Comparison of ENCODE assay signal across 8 mouse cellular contexts in genomic region chr17:44151130-44151529, GRCm38 (mm10). TPM values are rescaled to one million over a fixed set of nuclear protein-coding genes. Genes with fewer than 3 reads are reported as not detected.
DNase-seq lines count a peak whose midpoint lies in the region; ATAC-seq and TF ChIP-seq lines count a peak whose summit lies in the region.

No protein-coding gene starts in this region.

- TF ChIP-seq POLR2A in testis, adult 2 months (IDR thresholded peaks at IDR 0.05; ENCODE audit: control insufficient read depth, low read depth, low read length): no peak

- H3K27ac ChIP-seq in heart, embryonic 15.5 days: peak overlapping the region; percentile 81; the same call in 1 of the 2 replicates
- H3K27ac ChIP-seq in heart, embryonic 10.5 days: no peak overlapping the region
- no peak overlapping the region for H3K27ac ChIP-seq in testis, adult 2 months (ENCODE audit: control insufficient read depth, insufficient read depth, low read depth, low read length)

- no peak for DNase-seq in heart, embryonic 10.5 days (ENCODE audit: low spot score)
- no peak for DNase-seq in testis, postnatal 14 days (ENCODE audit: low spot score)
- peak; percentile 34 for DNase-seq in embryo, embryonic 9.5 days (ENCODE audit: extremely low spot score)
- DNase-seq in kidney, postnatal 14 days: peak; percentile 57
- DNase-seq in retina, postnatal 1 day: peak; percentile 55
- no peak for DNase-seq in cerebellum, adult 9-11 months

- no peak overlapping the region for H3K4me3 ChIP-seq in heart, embryonic 15.5 days
- H3K4me3 ChIP-seq in heart, embryonic 10.5 days: no peak overlapping the region
- no peak overlapping the region for H3K4me3 ChIP-seq in testis, adult 2 months (ENCODE audit: control insufficient read depth, low read depth, low read length)

- H3K9me3 ChIP-seq in heart, embryonic 15.5 days (replicated peaks): no peaks in the 10 kb centered on the region
- no peaks in the 10 kb centered on the region for H3K9me3 ChIP-seq in heart, embryonic 10.5 days

- H3K27me3 ChIP-seq in heart, embryonic 15.5 days: no peaks in the 10 kb centered on the region
- H3K27me3 ChIP-seq in heart, embryonic 10.5 days (ENCODE audit: insufficient read depth, poor library complexity, severe bottlenecking): no peaks in the 10 kb centered on the region
- no peaks in the 10 kb centered on the region for H3K27me3 ChIP-seq in testis, adult 2 months (ENCODE audit: control insufficient read depth, insufficient read depth, low read length)

- no peaks in the 10 kb centered on the region for H3K36me3 ChIP-seq in heart, embryonic 15.5 days
- H3K36me3 ChIP-seq in heart, embryonic 10.5 days: no peaks in the 10 kb centered on the region
- no peaks in the 10 kb centered on the region for H3K36me3 ChIP-seq in testis, adult 2 months (ENCODE audit: control insufficient read depth, insufficient read depth, low read length)

- ATAC-seq in heart, embryonic 15.5 days (replicated peaks; ENCODE audit: insufficient number of reproducible peaks, insufficient read depth, low FRiP score, low read depth): no peak

- H3K9ac ChIP-seq in heart, embryonic 15.5 days: no peak overlapping the region

- TF ChIP-seq CTCF in testis, adult 2 months (IDR thresholded peaks at IDR 0.05; ENCODE audit: control insufficient read depth, insufficient read depth, insufficient replicate concordance, low read depth, low read length): peak; percentile 71; the same call in 1 of the 2 replicates

- H3K4me1 ChIP-seq in heart, embryonic 15.5 days (replicated peaks): peaks cover 9% of the 10 kb centered on the region
- H3K4me1 ChIP-seq in heart, embryonic 10.5 days: peaks cover 20% of the 10 kb centered on the region; the same call in 1 of the 2 replicates
- H3K4me1 ChIP-seq in testis, adult 2 months (ENCODE audit: control insufficient read depth, insufficient read depth, low read length): no peaks in the 10 kb centered on the region

- H3K4me2 ChIP-seq in heart, embryonic 15.5 days: no peak overlapping the region

- 63% methylated on average over 3 of the region's 3 CpGs for WGBS in heart, embryonic 15.5 days
- WGBS in heart, embryonic 10.5 days: 58% methylated on average over 3 of the region's 3 CpGs

RNA-seq across cellular contexts. Expression of gene Clic5, which starts 37.3 kb away (rescaled TPM):
- polyA plus RNA-seq in heart, embryonic 15.5 days (2015; fragmentation: Nextera tagmentation; extraction: Ambion mirVana): 12.4 and 12.5 TPM in 2 replicates
- 3.3 and 5.7 TPM in 2 replicates for polyA plus RNA-seq in heart, embryonic 10.5 days (2016; fragmentation: Nextera tagmentation; extraction: Ambion mirVana)
- polyA plus RNA-seq in testis, adult 2 months (2012; rRNA removed): 0.20 and 0.28 TPM in 2 replicates

RNA-seq across cellular contexts. Expression of gene Enpp4, which starts 45.5 kb away (rescaled TPM):
- polyA plus RNA-seq in heart, embryonic 15.5 days (2015; fragmentation: Nextera tagmentation; extraction: Ambion mirVana): 7.7 and 8.9 TPM in 2 replicates
- polyA plus RNA-seq in heart, embryonic 10.5 days (2016; fragmentation: Nextera tagmentation; extraction: Ambion mirVana): 6.3 and 6.6 TPM in 2 replicates
- 6.9 and 8.5 TPM in 2 replicates for polyA plus RNA-seq in testis, adult 2 months (2012; rRNA removed)

Comparison
In these comparisons a context has a peak if more than half of its experiments do, and no peak if none do; other contexts are left out.
1. DNase-seq: peak in embryo, embryonic 9.5 days (single experiment), kidney, postnatal 14 days (single experiment) and retina, postnatal 1 day (single experiment); none in heart, embryonic 10.5 days (single experiment), testis, postnatal 14 days (single experiment) and cerebellum, adult 9-11 months (single experiment).